Mouse (Mus musculus): ENCODE measurements around the gene Hspb2.

Hspb2 gene

DNA sequence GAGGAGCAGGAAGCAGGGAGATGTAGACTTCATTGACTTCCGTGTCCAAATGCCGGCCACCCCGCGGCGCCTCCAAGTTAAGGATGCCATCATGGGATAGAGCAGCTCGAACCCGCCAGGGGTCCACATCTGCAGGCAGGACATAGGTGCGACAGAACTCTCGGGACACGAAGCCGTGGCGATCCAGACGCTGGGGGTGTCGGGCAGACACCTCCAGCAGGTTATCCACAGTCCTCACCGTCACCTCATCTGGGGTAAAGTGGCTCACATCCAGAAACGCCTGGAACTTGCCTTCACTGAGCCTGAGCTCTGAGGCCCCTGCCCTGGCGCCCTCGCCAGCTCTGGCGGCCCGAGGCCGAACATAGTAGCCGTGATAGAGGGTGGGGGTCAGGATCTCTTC, 831 bp downstream of the Hspb2 start, which contains the start of gene Cryab:
Gene Cryab (plus strand): TSS at position 3 of the 400 bp plus-strand sequence.
- DNase-seq (ENCODE audit: low read depth in 2 of 2, low spot score in 2 of 2) = no peak

DNA sequence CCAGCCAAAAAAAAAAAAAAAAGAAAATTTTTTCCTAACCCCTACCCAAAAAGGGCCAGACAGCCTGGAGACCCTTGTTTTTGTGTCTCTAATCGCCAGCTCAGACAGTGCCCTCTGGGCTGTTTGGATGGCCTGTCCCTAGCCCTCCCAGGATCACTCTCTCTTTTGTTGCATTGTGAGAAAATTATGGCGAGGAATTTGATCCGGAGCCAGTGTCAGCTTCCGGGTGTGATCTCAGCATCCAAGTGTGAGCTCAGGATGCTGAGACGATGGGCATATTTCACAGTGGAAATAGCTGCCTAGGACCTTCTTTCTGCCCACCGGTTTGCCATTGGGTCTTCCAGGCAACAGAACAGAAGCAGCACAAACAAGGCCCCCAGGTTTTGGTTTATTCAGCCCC, 1.4 kb downstream of the Hspb2 start:
- DNase-seq (ENCODE audit: low read depth in 2 of 2, low spot score in 2 of 2) = no peak

DNA sequence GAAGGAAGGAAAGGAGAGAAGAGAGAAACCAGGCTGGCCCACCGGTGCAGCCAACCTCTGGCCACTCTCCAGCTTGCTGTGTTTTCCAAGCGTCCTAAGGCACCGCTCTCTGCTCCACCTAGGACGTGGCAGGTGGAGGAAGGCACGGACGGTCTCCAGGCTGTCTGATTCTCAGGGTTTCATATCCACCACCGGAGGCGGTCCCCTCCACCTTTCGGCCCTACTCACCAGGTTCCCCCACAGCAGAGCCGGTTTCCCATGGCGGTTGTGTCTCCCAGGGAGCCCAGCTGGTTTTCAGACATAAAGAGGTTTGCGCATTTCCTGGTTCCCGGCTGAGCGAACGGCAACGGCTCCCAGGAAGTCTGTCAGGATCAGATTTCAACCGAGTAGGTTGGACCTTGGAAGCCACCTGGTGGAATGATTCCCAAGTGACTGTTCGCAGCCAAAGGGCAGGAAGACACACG, 5.9 kb downstream of the Hspb2 start, which contains the start of gene 2310030G06Rik:
Gene 2310030G06Rik (minus strand): TSS at position 323 of the 464 bp plus-strand sequence.
- DNase-seq (ENCODE audit: low read depth in 2 of 2, low spot score in 2 of 2) = no peak

DNA sequence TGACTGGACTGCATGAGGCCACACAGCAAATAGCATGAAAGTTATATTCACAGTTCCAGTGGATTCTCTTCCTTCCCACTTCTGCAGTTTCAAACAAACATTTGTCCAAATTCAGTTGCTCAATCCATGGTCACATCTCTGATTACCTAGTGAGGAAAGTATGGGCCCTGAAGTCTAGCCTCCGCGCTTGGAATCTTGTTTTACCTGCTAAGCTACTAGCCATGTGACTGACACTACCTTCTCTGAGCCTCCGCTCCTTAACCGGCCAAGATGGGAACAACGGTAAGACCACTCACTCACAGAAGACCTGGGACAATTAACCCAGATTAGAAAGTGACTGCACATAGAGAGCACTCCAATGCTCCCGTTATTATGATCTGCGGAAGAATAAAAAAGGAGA, 6.3 kb downstream of the Hspb2 start:
- DNase-seq (ENCODE audit: low read depth in 2 of 2, low spot score in 2 of 2) = no peak

GRCm38 (mm10) chr9:50742744-50743143, 9.4 kb downstream of the Hspb2 start:
- DNase-seq (ENCODE audit: low read depth in 2 of 2, low spot score in 2 of 2) = no peak

DNA sequence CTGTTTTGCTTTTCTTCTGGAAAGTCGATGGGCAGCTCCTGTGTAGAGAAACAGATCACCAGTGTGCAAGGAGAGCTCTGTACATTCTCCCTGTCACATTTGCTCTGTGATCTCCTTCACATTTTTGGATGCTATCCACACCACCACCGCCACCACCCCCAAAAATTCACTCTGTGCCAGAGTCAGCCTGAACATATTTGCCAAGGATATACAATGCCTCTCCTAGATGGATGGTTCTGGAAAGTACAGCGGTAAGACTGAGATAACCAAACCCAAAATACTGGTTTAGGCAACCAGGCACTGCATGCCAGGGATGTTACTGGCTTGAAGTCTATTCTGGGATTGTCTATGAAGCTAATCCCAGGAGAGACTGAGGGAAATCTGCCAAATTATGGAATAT, 9.9 kb downstream of the Hspb2 start:
- DNase-seq (ENCODE audit: low read depth in 2 of 2, low spot score in 2 of 2) = no peak

DNA sequence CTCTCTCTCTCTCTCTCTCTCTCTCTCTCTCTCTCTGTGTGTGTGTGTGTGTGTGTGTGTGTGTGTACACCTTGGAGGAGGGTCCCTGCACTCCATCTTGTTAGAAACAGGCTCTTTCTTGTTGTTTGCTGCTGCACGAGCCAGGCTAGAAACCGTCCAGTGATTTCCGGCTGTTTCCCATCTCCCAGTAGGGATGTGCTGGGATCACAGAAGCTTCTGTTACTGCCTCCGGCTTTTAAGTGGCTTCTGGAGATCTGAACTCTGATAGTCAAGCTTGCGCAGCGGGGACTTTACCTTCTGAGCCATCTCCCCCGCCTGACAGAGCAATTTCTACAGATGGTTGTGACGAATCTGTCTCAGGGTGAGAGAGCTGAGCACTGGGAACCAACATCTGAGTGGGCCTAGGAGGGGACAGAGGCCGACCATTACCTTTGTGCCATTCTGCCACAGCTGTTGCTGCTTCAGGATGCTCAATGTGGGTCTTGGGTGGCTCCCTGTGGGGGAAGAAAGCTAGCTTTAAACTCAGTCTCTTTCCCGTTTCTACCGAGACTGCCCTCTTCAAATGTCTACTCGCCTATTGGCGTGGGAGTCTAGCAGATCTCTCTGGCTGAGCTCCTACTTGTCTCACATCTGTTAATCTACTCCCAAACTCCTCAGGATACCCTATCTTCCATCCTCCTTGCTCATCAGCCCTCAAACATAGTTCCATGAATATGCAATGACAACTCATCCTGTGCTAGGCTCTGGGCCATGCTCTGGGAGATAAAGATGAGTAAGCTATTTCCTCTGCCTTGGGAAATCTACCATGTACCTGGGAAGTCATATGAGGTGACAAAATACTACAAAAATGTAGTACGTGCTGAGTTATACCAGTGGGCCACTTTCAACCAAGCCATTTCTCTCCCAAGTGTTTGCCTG, 11.0 kb downstream of the Hspb2 start:
- no peak for DNase-seq (ENCODE audit: low read depth in 2 of 2, low spot score in 2 of 2)

DNA sequence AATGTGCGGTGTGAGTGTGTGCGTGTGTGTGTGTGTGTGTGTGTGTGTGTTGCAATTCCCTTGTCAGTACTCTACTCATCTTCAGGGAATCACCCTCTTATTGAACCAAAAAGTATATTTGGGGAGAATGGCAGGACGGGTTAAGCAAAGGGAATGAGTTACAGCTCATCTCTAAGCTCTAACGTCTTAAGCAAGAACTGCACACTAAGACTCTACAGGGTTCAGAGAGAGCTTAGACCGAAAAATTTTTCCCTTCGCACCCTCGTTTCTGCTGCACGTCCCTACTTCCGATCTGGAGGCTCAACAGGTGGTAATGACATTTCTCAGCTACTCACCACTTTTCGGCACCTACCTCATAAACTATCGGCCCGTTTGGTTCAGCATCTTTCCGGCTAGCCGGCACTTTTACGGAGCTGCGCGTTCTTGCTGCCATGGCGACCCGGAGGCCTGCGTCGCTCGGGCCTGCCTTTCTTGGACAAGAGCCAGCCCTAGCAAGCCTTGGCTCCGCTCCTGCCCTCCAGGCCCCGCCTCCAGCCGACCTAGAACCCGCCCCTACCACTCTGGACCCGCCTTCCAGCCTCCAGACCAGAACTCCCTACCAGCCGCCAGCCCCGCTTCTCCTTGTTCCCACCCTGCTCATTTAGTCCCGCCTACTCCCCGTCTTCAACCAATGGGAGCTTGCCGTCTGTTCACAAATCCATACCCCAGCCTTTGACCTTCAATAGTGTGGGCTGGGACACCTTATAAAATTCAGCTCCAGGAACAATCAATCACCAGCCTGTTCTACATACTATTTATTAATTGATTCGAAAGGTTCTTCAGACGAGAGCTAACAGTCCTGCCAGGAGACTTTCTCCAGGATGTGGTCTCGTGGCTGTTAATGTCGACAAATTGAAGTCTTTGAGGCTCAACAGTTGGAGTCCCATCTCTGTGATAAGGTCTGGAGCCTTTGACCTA, 13.0 kb downstream of the Hspb2 start, which contains the start of gene Dixdc1:
Gene Dixdc1 (minus strand): TSS at position 604 of the 957 bp plus-strand sequence.
- peak; percentile 60 to 76 for DNase-seq (ENCODE audit: low read depth in 2 of 2, low spot score in 2 of 2)

GRCm38 (mm10) chr9:50734989-50735388, 17.2 kb downstream of the Hspb2 start:
- DNase-seq (ENCODE audit: low read depth in 2 of 2, low spot score in 2 of 2) = no peak

GRCm38 (mm10) chr9:50732560-50732959, 19.6 kb downstream of the Hspb2 start:
- DNase-seq (ENCODE audit: low read depth in 2 of 2, low spot score in 2 of 2) = no peak

DNA sequence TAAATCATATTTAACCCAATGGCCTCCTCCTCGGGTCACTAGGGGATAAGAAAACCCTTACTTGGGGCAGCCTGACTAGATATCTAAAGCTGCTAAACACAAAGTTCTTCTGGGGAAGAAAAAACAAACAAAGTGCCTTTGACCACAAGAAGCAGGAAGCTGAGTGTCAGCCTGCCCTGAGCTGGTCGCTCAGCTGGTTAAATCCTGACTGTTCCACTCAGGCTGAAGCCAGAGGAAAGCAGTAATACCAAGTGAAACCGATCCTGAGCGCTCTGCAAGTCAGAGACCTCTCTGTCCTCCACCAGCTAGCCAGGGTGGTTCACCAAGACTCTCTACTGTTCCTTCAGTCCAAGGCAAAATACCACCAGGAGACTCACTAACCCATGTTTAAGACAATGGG, 22.6 kb downstream of the Hspb2 start:
- DNase-seq (ENCODE audit: low read depth in 2 of 2, low spot score in 2 of 2) = no peak

DNA sequence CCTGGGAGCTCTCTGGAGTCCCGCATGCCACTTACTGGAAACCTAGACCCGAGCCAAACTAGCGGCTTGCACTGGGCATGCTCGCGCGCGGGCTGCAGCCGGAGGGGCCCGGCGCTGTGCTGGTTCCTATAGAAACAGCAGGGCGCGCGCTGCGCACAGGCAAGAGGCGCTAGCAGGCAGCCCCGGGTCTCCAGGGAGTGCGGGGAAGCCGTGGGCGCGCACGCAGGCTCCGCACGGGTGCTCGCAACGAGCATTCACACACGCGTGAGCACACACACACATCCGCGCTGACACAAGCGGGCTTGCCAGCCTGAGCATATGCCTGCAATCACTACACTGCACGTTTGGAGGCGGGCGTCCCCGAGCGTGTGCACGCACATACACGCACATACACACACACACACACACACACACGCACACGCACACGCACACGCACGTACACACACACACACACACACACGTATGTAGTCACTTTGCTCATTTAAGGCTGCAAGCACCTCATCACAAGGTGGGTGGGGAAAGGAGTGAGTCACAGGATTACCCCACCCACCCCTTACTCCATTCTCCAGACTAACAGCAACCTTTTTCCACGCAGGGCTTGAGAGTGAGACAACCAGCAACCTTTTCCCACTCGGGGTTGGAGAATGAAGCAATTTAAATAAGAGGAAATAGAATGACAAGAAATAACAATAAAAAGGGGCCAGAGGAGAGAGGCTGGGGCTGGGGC, 24.1 kb downstream of the Hspb2 start:
- peak in 1 of 2 experiments; percentile 5 for DNase-seq (ENCODE audit: low read depth in 2 of 2, low spot score in 2 of 2)

DNA sequence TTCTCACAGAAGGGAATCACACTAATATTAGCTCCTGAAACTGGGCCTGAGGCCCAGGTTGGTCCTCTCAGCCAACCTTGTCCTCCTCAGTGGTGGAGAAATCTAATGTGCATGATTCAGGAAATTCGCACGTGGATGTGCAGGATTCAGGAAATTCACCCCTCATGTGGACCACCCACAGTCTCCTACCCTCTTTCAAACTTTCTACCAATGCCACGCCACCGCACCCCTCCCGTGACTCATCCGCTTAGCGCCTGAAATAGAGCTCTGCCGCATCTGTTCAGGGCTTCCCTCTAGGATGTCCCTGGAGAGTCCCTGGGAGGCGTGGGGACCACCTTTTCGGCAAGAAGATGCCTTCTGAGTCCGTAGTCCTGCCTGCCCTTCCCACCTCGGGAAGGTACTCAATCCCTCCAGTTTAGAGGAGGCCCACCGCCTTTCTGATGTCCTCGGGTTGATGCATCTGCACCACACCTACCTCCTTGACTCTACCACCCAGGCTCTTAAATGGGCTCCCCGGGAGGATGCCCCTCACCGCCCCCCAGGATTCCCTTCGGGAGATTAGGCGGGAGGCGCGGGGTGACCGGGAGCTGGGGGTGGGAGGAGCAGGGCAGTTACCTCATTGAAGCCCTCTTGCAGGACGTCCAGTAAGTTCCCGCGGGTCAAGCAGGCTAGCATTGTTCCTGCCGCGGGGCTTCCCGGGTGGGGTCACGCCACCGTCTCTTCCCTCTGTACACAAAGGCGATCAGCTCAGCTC, 24.8 kb downstream of the Hspb2 start:
- no peak for DNase-seq (ENCODE audit: low read depth in 2 of 2, low spot score in 2 of 2)

DNA sequence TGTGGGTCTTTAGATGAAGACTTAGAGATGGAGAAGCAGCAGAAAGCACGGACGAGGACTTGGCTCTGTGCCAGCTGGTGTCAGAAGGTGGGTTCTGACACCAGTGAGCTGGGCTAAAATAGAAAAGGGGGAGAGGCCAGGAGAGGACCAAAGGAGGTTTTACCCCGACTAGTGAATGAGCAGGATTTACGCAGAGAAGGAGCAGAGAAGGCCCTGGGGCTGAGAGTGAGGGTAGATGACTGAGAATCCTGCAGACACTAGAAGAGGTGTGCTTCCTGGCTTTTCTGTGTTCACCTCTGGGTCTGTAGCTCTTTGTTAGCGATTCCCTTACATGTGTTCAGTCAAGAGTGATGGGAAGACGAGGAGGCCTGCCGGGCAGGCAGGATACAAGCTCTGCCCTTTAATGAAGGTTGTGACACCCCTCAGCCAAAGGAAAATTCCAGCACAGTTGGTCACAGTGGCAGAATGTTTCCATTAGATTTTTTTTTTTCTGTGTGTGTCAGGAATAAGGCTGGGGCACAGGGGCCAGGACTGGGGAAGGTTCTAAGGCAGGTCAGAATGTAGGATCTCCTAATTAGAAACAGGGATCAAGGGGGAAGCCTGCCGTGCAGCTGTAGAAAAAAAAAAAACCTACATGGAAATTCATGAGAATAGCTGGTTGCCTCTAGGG, 26.1 kb downstream of the Hspb2 start:
- no peak for DNase-seq (ENCODE audit: low read depth in 2 of 2, low spot score in 2 of 2)

- DNase-seq (ENCODE audit: low read depth in 2 of 2, low spot score in 2 of 2) = no peak
These were observed 27.4 kb downstream of the Hspb2 start for GRCm38 (mm10) chr9:50724661-50725330.

GRCm38 (mm10) chr9:50724147-50724546, 28.0 kb downstream of the Hspb2 start:
- DNase-seq (ENCODE audit: low read depth in 2 of 2, low spot score in 2 of 2) = no peak

- no peak for DNase-seq (ENCODE audit: low read depth in 2 of 2, low spot score in 2 of 2)
These were observed 28.7 kb downstream of the Hspb2 start for GRCm38 (mm10) chr9:50723406-50723805.

DNA sequence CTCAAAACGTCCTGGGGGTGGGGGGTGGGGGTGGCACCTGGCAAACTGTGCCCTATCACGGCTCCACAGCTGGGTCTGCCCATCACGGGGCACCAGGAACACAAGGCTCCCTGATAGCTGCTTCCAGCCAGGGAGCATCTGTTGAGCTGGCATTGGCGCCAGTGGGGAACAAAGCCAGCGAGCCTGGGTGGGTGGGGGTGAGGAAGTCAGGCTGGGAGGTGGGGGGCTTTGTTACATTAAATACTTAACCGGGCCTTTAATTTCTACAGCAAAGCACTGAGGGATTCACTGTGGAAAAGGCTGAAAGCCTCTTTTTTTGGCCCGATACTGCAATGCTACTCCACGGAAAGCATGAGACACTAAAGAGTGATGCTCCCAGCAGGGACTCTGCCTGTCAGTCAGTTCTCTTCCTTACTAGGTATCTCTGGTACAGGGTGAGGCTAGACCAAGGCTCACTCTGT, 29.7 kb downstream of the Hspb2 start:
- no peak for DNase-seq (ENCODE audit: low read depth in 2 of 2, low spot score in 2 of 2)

DNA sequence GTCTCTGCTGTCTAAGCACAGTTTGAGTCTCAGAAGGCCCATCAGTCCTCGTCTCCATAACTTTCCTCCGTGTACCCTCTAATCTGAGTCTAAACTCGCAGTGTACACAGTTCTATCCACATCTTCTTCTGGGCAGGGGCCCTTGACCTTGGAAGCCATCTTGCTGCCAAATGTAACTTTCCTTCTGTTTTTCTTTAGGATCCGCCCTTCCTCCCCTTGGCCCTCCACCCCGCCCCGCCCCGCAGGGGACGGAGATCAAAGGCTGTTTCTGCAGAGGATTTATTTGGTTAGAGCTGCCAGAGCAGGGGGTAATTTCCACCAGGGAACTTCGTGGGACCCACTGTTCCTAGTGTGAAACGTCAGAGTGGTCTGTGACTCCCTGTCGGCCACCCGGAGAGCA, 31.1 kb downstream of the Hspb2 start:
- DNase-seq (ENCODE audit: low read depth in 2 of 2, low spot score in 2 of 2) = no peak
